Mouse (Mus musculus) limb, embryonic 14.5 days (tissue): Measurements from ENCODE around the gene Arhgap31. TPM values are rescaled to one million over a fixed set of nuclear protein-coding genes. Genes with fewer than 3 reads are reported as not detected.
"Not testable (repeated sequence)": the region's sequence is repeated elsewhere in the genome, so short reads cannot be mapped to it uniquely, and the experiment has no call there.

Experiments used
- ATAC-seq: fragments of 200-750 bp; cut with Nextera tagmentation; 2 replicates; pipeline ENCODE4 v1.8.0; 2017; ENCODE audit warnings: low read depth, moderate number of reproducible peaks, moderate TSS enrichment; ENCODE audit not compliant: low FRiP score
- DNase-seq: peaks from one replicate; pipeline ENCODE4 v3.0.0-alpha.2; 2015; ENCODE audit warnings: low spot score
- H3K27ac ChIP-seq: fragments of 300-500 bp; sonication (generic); replicated peaks from 2 replicates; pipeline ENCODE4 v1.5.1; 2014; ENCODE audit warnings: low read depth, mild to moderate bottlenecking, low read length, moderate library complexity, mixed read lengths
- H3K27me3 ChIP-seq: fragments of 300-500 bp; sonication (generic); 2 replicates; pipeline ENCODE4 v1.6.1; 2014; ENCODE audit warnings: low read length, mixed read lengths; ENCODE audit not compliant: control insufficient read depth, insufficient read depth
- H3K36me3 ChIP-seq: fragments of 300-500 bp; sonication (generic); 2 replicates; pipeline ENCODE4 v1.6.1; 2014; ENCODE audit warnings: mild to moderate bottlenecking, low read length, moderate library complexity, mixed read lengths; ENCODE audit not compliant: control insufficient read depth, insufficient read depth
- H3K4me1 ChIP-seq: fragments of 300-500 bp; sonication (generic); 2 replicates; pipeline ENCODE4 v1.6.1; 2014; ENCODE audit warnings: antibody characterized with exemption, low read length, mixed read lengths; ENCODE audit not compliant: control insufficient read depth, insufficient read depth
- H3K4me2 ChIP-seq: fragments of 300-500 bp; sonication (generic); replicated peaks from 2 replicates; pipeline ENCODE4 v1.6.1; 2014; ENCODE audit warnings: low read depth, mild to moderate bottlenecking, low read length, moderate library complexity; ENCODE audit not compliant: severe bottlenecking
- H3K4me3 ChIP-seq: fragments of 300-500 bp; sonication (generic); replicated peaks from 2 replicates; pipeline ENCODE4 v1.5.1; 2014; ENCODE audit warnings: low read length
- H3K9ac ChIP-seq: fragments of 300-500 bp; sonication (generic); 2 replicates; pipeline ENCODE4 v1.6.1; 2014; ENCODE audit warnings: mild to moderate bottlenecking, low read depth, low read length, moderate library complexity; ENCODE audit not compliant: severe bottlenecking
- H3K9me3 ChIP-seq: fragments of 300-500 bp; sonication (generic); 2 replicates; pipeline ENCODE4 v1.6.1; 2016; ENCODE audit warnings: low read length; ENCODE audit not compliant: control insufficient read depth
- POLR2A ChIP-seq: fragments of 200-500 bp; IDR thresholded peaks from 2 replicates; pipeline ENCODE4 v1.8.0; 2012; ENCODE audit warnings: inconsistent platforms, mild to moderate bottlenecking, moderate library complexity, borderline replicate concordance; ENCODE audit not compliant: insufficient read depth, insufficient read length; ENCODE audit errors: extremely low read depth
- WGBS: fragments of 180-500 bp; shearing (Covaris S2); extraction: QIAGEN DNeasy Blood & Tissue Kit; methylation state at CpG from one replicate; pipeline ENCODE4 v1.1.7; 2014; 5-methylcytosine and 5-hydroxymethylcytosine counted together
- polyA plus RNA-seq, 2 experiments: library from polyadenylated mRNA; depleted of rRNA in 1 of 2; stranded (reverse) in 1 of 2; unstranded in 1 of 2; fragments of >200 nt; fragmentation: Nextera tagmentation in 1 of 2; extraction: Ambion mirVana in 1 of 2; gene quantifications; 2 replicates each; pipeline versions ENCODE4 v1.2.1 to v1.2.3; 2012 to 2014

The Arhgap31 gene
- polyA plus RNA-seq, 2 experiments, result 15.0 to 18.1 TPM

DNA sequence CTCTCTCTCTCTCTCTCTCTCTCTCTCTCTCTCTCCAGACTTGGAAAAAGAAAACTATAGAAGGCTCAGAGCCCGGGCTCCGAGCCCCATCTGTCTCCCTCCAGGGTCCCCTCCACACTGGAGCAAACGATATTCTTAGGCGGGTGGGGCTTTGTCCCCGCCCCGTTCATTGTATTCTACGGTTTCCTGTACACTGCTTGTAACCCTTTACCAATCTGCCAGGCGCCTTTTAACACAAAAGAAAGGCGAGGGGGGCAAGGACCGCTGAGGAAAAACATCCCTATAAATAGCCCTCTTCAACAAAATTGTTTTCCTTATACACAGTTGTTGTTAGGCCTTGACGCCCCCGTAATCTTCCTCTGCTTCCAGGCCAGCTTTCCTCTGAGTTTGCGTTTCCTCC is 11.9 kb upstream of the Arhgap31 start:
- Histone ChIP-seq H3K27me3 (no peaks in the 10 kb centered on the region), H3K4me2 (no peak overlapping the region), H3K4me1 (peaks cover 5% of the 10 kb centered on the region; the same call in 1 of the 2 replicates), H3K9me3 (no peaks in the 10 kb centered on the region), H3K9ac (no peak overlapping the region), H3K4me3 (no peak overlapping the region), H3K27ac (no peak overlapping the region), H3K36me3 (no peaks in the 10 kb centered on the region)
- TF ChIP-seq POLR2A, result no peak
- ATAC-seq, result no peak
- WGBS, result 62% methylated on average over 13 of the region's 13 CpGs
- no peak for DNase-seq

DNA sequence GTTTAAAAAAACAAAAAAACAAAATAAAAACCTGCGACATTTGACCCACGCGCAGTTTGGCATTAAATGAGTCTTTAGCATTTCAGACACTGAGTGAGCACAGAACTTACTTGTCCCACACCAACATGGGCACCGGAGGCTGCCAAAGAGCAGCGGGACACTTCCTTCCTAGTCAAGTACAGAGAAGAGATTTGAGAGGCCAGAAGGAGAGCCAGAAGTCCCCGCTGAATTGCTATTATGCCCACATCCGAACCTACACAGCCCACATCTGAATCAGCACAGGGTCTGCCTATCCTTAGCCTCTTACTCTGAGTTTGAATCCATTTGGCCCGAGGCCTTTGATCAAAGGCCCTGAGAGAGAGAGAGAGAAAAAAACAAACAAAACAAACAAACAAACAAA is 11.2 kb upstream of the Arhgap31 start:
- Histone ChIP-seq H3K9me3 (no peaks in the 10 kb centered on the region), H3K4me2 (no peak overlapping the region), H3K27ac (no peak overlapping the region), H3K9ac (no peak overlapping the region), H3K27me3 (no peaks in the 10 kb centered on the region), H3K36me3 (no peaks in the 10 kb centered on the region), H3K4me1 (peaks cover 3% of the 10 kb centered on the region; the same call in 1 of the 2 replicates), H3K4me3 (no peak overlapping the region)
- DNase-seq, result no peak
- ATAC-seq, result no peak
- WGBS, result 74% methylated on average over 8 of the region's 8 CpGs
- no peak for TF ChIP-seq POLR2A

DNA sequence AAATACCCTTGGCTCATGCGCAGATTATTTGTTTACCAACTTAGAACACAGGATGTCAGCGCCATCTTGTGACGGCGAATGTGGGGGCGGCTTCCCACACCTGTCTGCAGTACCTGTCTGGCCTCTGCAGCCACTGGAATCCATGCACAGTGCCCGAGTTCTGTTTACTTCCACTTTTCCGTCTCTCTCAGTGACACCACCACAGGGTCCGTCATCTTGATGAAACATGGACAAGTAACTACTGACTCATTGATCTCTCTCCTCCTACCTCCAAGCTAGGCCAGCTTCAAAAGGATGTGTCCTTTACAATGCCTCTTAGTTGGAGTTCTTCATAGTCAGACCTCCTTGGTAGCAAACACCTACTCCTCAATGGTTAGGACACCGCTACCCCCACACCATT is 8.3 kb upstream of the Arhgap31 start:
- Histone ChIP-seq H3K27me3 (no peaks in the 10 kb centered on the region), H3K9me3 (no peaks in the 10 kb centered on the region), H3K4me1 (no peaks in the 10 kb centered on the region), H3K4me3 (no peak overlapping the region), H3K9ac (no peak overlapping the region), H3K36me3 (no peaks in the 10 kb centered on the region), H3K27ac (no peak overlapping the region), H3K4me2 (no peak overlapping the region)
- no peak for TF ChIP-seq POLR2A
- no peak for ATAC-seq
- 95% methylated on average over 8 of the region's 9 CpGs for WGBS
- no peak for DNase-seq

- not testable (repeated sequence) for ATAC-seq, H3K4me1 ChIP-seq, H3K27me3 ChIP-seq, H3K9ac ChIP-seq, H3K9me3 ChIP-seq, H3K27ac ChIP-seq, H3K36me3 ChIP-seq, DNase-seq
- 31% methylated on average over 11 of the region's 12 CpGs for WGBS
- Histone ChIP-seq H3K4me3 (peak overlapping the region; percentile 71; the same call in 1 of the 2 replicates), H3K4me2 (peak overlapping the region; percentile 74)
These were observed 1.1 kb upstream of the Arhgap31 start for GRCm38 (mm10) chr16:38714259-38714526.

- no peak; the same call in 1 of the 2 replicates for ATAC-seq
- TF ChIP-seq POLR2A, result no peak
- H3K4me1 ChIP-seq, result peaks cover 9% of the 10 kb centered on the region
- WGBS, result 12% methylated on average over 17 of the region's 17 CpGs
- peak; percentile 49 for DNase-seq
- H3K4me2 ChIP-seq, result peak overlapping the region; percentile 74
- H3K27ac ChIP-seq, result peak overlapping the region; percentile 94
- no peaks in the 10 kb centered on the region for H3K27me3 ChIP-seq
- H3K9ac ChIP-seq, result peak overlapping the region; percentile 80
- H3K36me3 ChIP-seq, result peaks cover 5% of the 10 kb centered on the region; the same call in 1 of the 2 replicates
- H3K4me3 ChIP-seq, result peak overlapping the region; percentile 71
- H3K9me3 ChIP-seq, result no peaks in the 10 kb centered on the region
These were observed 557 bp upstream of the Arhgap31 start for GRCm38 (mm10) chr16:38713404-38714258.
